Mouse (Mus musculus): Measurements from ENCODE around the gene Polr3gl. TPM values are rescaled to one million over a fixed set of nuclear protein-coding genes. Genes with fewer than 3 reads are reported as not detected.

Polr3gl gene
- polyA plus RNA-seq, 1 experiment, result 1.1 TPM

DNA sequence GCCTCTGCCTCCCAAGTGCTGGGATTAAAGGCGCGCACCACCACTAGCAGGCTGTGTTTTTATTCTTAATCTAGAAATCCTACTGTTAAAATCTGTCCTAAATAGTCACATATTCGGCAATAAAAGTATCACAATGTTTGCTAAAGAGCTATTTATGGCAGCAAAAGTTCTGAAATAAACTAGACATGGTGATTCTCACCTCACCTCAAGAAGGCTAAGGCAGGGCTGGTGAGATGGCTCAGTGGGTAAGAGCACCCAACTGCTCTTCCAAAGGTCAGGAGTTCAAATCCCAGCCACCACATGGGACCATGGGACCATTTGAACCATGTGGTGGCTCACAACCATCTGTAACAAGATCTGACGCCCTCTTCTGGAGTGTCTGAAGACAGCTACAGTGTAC, 3.3 kb downstream of the Polr3gl start:
- TF ChIP-seq GATA1 (IDR thresholded peaks at IDR 0.05; ENCODE audit: low read length), result no peak
- TF ChIP-seq TAL1 (IDR thresholded peaks at IDR 0.05; ENCODE audit: low read length), result no peak
- peaks cover 10% of the 10 kb centered on the region for H3K27me3 ChIP-seq (ENCODE audit: control insufficient read depth)
- no peak overlapping the region for H3K4me3 ChIP-seq (replicated peaks)
- H3K4me1 ChIP-seq (ENCODE audit: control insufficient read depth), result peaks cover 22% of the 10 kb centered on the region
- peaks cover 6% of the 10 kb centered on the region for H3K9me3 ChIP-seq (ENCODE audit: control insufficient read depth, low read length)
- peaks cover 5% of the 10 kb centered on the region for H3K36me3 ChIP-seq (ENCODE audit: control insufficient read depth)

- H3K27me3 ChIP-seq (ENCODE audit: control insufficient read depth), result no peaks in the 10 kb centered on the region
- H3K9me3 ChIP-seq (ENCODE audit: control insufficient read depth, low read length), result peaks cover 3% of the 10 kb centered on the region
- no peak overlapping the region for H3K4me3 ChIP-seq (replicated peaks)
- TF ChIP-seq GATA1 (IDR thresholded peaks at IDR 0.05; ENCODE audit: low read length), result no peak
- no peak for TF ChIP-seq TAL1 (IDR thresholded peaks at IDR 0.05; ENCODE audit: low read length)
- peaks cover 7% of the 10 kb centered on the region for H3K36me3 ChIP-seq (ENCODE audit: control insufficient read depth)
- H3K4me1 ChIP-seq (ENCODE audit: control insufficient read depth), result peaks cover 21% of the 10 kb centered on the region
Observed at GRCm38 (mm10) chr3:96583386-96583785, 10.6 kb downstream of the Polr3gl start.

DNA sequence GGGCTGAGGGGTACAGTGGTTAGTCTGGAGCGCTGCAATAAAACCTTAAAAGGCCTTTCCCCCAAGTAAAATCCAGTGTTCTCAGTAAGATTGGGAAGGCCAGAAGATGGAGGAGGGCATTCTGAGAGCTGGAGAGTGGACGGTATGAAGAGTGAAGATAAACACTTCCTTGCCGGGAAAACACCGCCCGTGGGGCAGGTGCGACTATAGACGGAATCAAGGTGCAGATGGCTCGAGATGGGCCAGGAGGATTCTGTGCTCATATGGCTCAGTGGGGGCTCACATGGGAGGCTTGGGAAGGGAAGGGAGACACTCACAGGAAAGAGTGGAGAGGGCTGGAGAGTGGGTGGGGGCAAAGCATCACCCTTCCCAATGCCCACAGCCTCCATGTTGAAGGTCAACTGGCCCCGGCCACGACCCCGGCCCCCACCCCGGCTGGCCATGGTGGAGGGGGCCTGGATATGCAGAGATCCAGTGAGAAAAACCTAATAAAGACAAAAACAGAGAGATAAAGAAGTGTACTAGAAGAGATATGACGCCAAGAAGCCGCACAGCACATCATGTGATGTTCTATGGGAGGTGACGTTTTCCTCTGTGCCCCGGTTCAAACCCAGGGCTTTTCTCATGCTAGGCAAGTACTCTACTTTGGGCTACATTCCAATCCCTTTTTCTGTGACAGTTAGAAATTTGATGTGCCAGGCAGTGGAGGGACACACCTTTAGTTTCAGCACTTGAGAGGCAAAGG, 12.0 kb downstream of the Polr3gl start:
- H3K4me3 ChIP-seq (replicated peaks), result no peak overlapping the region
- TF ChIP-seq GATA1 (IDR thresholded peaks at IDR 0.05; ENCODE audit: low read length) (no peak), TAL1 (IDR thresholded peaks at IDR 0.05; ENCODE audit: low read length) (no peak)
- H3K9me3 ChIP-seq (ENCODE audit: control insufficient read depth, low read length), result no peaks in the 10 kb centered on the region
- H3K27me3 ChIP-seq (ENCODE audit: control insufficient read depth), result no peaks in the 10 kb centered on the region
- H3K36me3 ChIP-seq (ENCODE audit: control insufficient read depth), result peaks cover 4% of the 10 kb centered on the region
- H3K4me1 ChIP-seq (ENCODE audit: control insufficient read depth), result peaks cover 26% of the 10 kb centered on the region

DNA sequence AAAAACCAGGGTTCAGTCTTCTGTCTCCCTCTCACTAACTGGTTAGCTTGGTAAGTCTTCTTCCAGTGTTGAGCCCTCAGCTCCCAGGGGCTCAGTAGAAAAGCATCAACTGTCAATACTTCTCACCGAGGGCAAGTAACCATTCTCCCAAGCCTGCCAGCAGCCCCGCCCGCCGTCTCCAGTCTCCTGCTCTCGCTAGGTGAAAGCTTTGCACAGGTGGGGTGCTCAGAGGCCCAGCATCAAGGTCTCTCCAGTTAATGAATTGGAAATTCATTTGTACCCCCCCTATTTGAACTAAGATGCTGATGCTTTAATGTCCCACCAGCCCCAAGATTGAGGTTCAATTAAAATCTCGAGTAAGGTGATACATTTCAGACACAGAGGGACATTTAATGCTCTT, 12.8 kb downstream of the Polr3gl start:
- no peak for TF ChIP-seq TAL1 (IDR thresholded peaks at IDR 0.05; ENCODE audit: low read length)
- no peak for TF ChIP-seq GATA1 (IDR thresholded peaks at IDR 0.05; ENCODE audit: low read length)
- Histone ChIP-seq H3K4me1 (ENCODE audit: control insufficient read depth) (peaks cover 34% of the 10 kb centered on the region), H3K27me3 (ENCODE audit: control insufficient read depth) (no peaks in the 10 kb centered on the region), H3K36me3 (ENCODE audit: control insufficient read depth) (peaks cover 4% of the 10 kb centered on the region), H3K9me3 (ENCODE audit: control insufficient read depth, low read length) (no peaks in the 10 kb centered on the region), H3K4me3 (replicated peaks) (no peak overlapping the region)

DNA sequence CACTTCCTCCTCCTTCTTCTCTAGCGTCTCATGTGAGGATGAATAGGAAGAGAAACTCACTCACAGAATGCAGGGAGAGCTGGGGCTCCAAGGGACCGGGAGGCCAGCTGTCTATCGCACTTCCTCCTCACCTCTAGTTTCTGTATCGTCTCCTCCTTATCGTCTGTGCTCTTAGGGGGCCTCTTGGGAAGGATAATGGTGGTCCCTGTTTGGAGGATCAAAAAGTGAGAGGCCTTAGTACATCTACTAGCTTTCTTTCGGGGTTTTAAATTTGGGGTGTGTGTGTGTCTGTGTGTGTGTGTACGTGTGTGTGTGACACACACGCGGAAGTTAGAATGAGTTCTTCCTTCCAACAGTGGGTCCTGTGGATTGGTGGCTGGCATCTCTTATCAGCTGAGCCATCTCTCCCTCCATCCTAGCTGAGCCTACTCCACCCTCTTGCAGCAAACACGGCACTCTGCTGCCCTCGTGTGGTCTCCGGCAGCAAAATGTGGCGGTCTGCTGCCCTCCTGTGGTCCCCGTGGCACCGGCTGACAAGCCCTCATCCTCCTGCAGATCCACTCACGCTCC, 14.0 kb downstream of the Polr3gl start:
- Histone ChIP-seq H3K27me3 (ENCODE audit: control insufficient read depth) (no peaks in the 10 kb centered on the region), H3K9me3 (ENCODE audit: control insufficient read depth, low read length) (no peaks in the 10 kb centered on the region), H3K4me1 (ENCODE audit: control insufficient read depth) (peaks cover 41% of the 10 kb centered on the region), H3K4me3 (replicated peaks) (peak overlapping the region; percentile 22), H3K36me3 (ENCODE audit: control insufficient read depth) (peaks cover 4% of the 10 kb centered on the region)
- peak; percentile 99 for TF ChIP-seq GATA1 (IDR thresholded peaks at IDR 0.05; ENCODE audit: low read length)
- TF ChIP-seq TAL1 (IDR thresholded peaks at IDR 0.05; ENCODE audit: low read length), result no peak

GRCm38 (mm10) chr3:96579239-96579750, 14.7 kb downstream of the Polr3gl start:
- TF ChIP-seq TAL1 (IDR thresholded peaks at IDR 0.05; ENCODE audit: low read length), result no peak
- no peak for TF ChIP-seq GATA1 (IDR thresholded peaks at IDR 0.05; ENCODE audit: low read length)
- H3K27me3 ChIP-seq (ENCODE audit: control insufficient read depth), result peaks cover under 1% of the 10 kb centered on the region; the same call in 1 of the 2 replicates
- peaks cover 41% of the 10 kb centered on the region for H3K4me1 ChIP-seq (ENCODE audit: control insufficient read depth)
- H3K36me3 ChIP-seq (ENCODE audit: control insufficient read depth), result peaks cover 4% of the 10 kb centered on the region
- no peak overlapping the region for H3K4me3 ChIP-seq (replicated peaks)
- H3K9me3 ChIP-seq (ENCODE audit: control insufficient read depth, low read length), result no peaks in the 10 kb centered on the region

- Histone ChIP-seq H3K36me3 (ENCODE audit: control insufficient read depth) (peaks cover 4% of the 10 kb centered on the region), H3K9me3 (ENCODE audit: control insufficient read depth, low read length) (no peaks in the 10 kb centered on the region), H3K27me3 (ENCODE audit: control insufficient read depth) (peaks cover 3% of the 10 kb centered on the region; the same call in 1 of the 2 replicates), H3K4me3 (replicated peaks) (no peak overlapping the region), H3K4me1 (ENCODE audit: control insufficient read depth) (peaks cover 41% of the 10 kb centered on the region)
- TF ChIP-seq GATA1 (IDR thresholded peaks at IDR 0.05; ENCODE audit: low read length) (no peak), TAL1 (IDR thresholded peaks at IDR 0.05; ENCODE audit: low read length) (no peak)
Observed at GRCm38 (mm10) chr3:96578561-96579238, 15.3 kb downstream of the Polr3gl start.

DNA sequence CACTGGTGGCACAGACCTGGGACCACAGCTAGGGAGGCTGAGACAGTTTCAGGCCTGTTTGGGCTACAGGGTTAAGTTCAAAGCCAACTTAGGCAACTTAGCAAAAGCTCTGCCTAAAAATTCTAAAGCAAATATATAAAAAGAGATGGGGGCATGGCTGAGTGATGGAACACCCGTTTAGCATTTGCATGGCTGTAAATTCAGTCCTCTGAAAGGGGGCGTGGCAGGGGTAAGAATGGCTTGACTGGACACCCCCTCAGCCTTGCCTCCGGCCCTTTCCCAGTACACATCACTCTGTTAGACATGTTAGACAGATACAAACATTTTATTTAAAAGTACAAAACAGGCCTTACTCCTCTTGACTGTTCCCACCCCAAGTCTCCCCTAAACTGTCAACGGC, 16.4 kb downstream of the Polr3gl start:
- H3K9me3 ChIP-seq (ENCODE audit: control insufficient read depth, low read length), result no peaks in the 10 kb centered on the region
- peaks cover 41% of the 10 kb centered on the region for H3K4me1 ChIP-seq (ENCODE audit: control insufficient read depth)
- H3K4me3 ChIP-seq (replicated peaks), result no peak overlapping the region
- no peak for TF ChIP-seq GATA1 (IDR thresholded peaks at IDR 0.05; ENCODE audit: low read length)
- TF ChIP-seq TAL1 (IDR thresholded peaks at IDR 0.05; ENCODE audit: low read length), result no peak
- peaks cover 4% of the 10 kb centered on the region for H3K36me3 ChIP-seq (ENCODE audit: control insufficient read depth)
- peaks cover 3% of the 10 kb centered on the region; the same call in 1 of the 2 replicates for H3K27me3 ChIP-seq (ENCODE audit: control insufficient read depth)
